Mouse (Mus musculus): ENCODE results near the gene Cfap99.

The Cfap99 gene

GRCm38 (mm10) chr5:34269921-34270465, 18.4 kb upstream of the Cfap99 start:
- no peaks in the 10 kb centered on the region for H3K27me3 ChIP-seq (ENCODE audit: control insufficient read depth, insufficient read depth, low read length, poor library complexity, severe bottlenecking)
- H3K36me3 ChIP-seq (ENCODE audit: control insufficient read depth, insufficient read depth, low read length, poor library complexity, severe bottlenecking) = no peaks in the 10 kb centered on the region
- no peak for DNase-seq (ENCODE audit: low read depth, low spot score)

- Histone ChIP-seq H3K36me3 (ENCODE audit: control insufficient read depth, insufficient read depth, low read length, poor library complexity, severe bottlenecking) (no peaks in the 10 kb centered on the region), H3K27me3 (ENCODE audit: control insufficient read depth, insufficient read depth, low read length, poor library complexity, severe bottlenecking) (no peaks in the 10 kb centered on the region)
- DNase-seq (ENCODE audit: low read depth, low spot score) = peak; percentile 71
These were observed 16.7 kb upstream of the Cfap99 start for GRCm38 (mm10) chr5:34271743-34272142.

- Histone ChIP-seq H3K36me3 (ENCODE audit: control insufficient read depth, insufficient read depth, low read length, poor library complexity, severe bottlenecking) (no peaks in the 10 kb centered on the region), H3K27me3 (ENCODE audit: control insufficient read depth, insufficient read depth, low read length, poor library complexity, severe bottlenecking) (no peaks in the 10 kb centered on the region)
- DNase-seq (ENCODE audit: low read depth, low spot score) = no peak
These were observed 15.1 kb upstream of the Cfap99 start for GRCm38 (mm10) chr5:34273251-34273681.

- Histone ChIP-seq H3K36me3 (ENCODE audit: control insufficient read depth, insufficient read depth, low read length, poor library complexity, severe bottlenecking) (no peaks in the 10 kb centered on the region), H3K27me3 (ENCODE audit: control insufficient read depth, insufficient read depth, low read length, poor library complexity, severe bottlenecking) (no peaks in the 10 kb centered on the region)
- no peak for DNase-seq (ENCODE audit: low read depth, low spot score)
These were observed 14.1 kb upstream of the Cfap99 start for GRCm38 (mm10) chr5:34274268-34274667.

- DNase-seq (ENCODE audit: low read depth, low spot score) = no peak
- H3K27me3 ChIP-seq (ENCODE audit: control insufficient read depth, insufficient read depth, low read length, poor library complexity, severe bottlenecking) = no peaks in the 10 kb centered on the region
- H3K36me3 ChIP-seq (ENCODE audit: control insufficient read depth, insufficient read depth, low read length, poor library complexity, severe bottlenecking) = no peaks in the 10 kb centered on the region
These were observed 13.6 kb upstream of the Cfap99 start for GRCm38 (mm10) chr5:34274676-34275293.

GRCm38 (mm10) chr5:34276191-34276590, 12.2 kb upstream of the Cfap99 start:
- Histone ChIP-seq H3K36me3 (ENCODE audit: control insufficient read depth, insufficient read depth, low read length, poor library complexity, severe bottlenecking) (no peaks in the 10 kb centered on the region), H3K27me3 (ENCODE audit: control insufficient read depth, insufficient read depth, low read length, poor library complexity, severe bottlenecking) (no peaks in the 10 kb centered on the region)
- no peak for DNase-seq (ENCODE audit: low read depth, low spot score)

- no peak for DNase-seq (ENCODE audit: low read depth, low spot score)
- H3K36me3 ChIP-seq (ENCODE audit: control insufficient read depth, insufficient read depth, low read length, poor library complexity, severe bottlenecking) = no peaks in the 10 kb centered on the region
- H3K27me3 ChIP-seq (ENCODE audit: control insufficient read depth, insufficient read depth, low read length, poor library complexity, severe bottlenecking) = no peaks in the 10 kb centered on the region
These were observed 11.7 kb upstream of the Cfap99 start for GRCm38 (mm10) chr5:34276746-34277145.

GRCm38 (mm10) chr5:34278058-34278457, 10.3 kb upstream of the Cfap99 start:
- Histone ChIP-seq H3K27me3 (ENCODE audit: control insufficient read depth, insufficient read depth, low read length, poor library complexity, severe bottlenecking) (no peaks in the 10 kb centered on the region), H3K36me3 (ENCODE audit: control insufficient read depth, insufficient read depth, low read length, poor library complexity, severe bottlenecking) (no peaks in the 10 kb centered on the region)
- DNase-seq (ENCODE audit: low read depth, low spot score) = no peak

GRCm38 (mm10) chr5:34279214-34279613, 9.2 kb upstream of the Cfap99 start:
- DNase-seq (ENCODE audit: low read depth, low spot score) = no peak
- Histone ChIP-seq H3K36me3 (ENCODE audit: control insufficient read depth, insufficient read depth, low read length, poor library complexity, severe bottlenecking) (no peaks in the 10 kb centered on the region), H3K27me3 (ENCODE audit: control insufficient read depth, insufficient read depth, low read length, poor library complexity, severe bottlenecking) (no peaks in the 10 kb centered on the region)

- no peaks in the 10 kb centered on the region for H3K27me3 ChIP-seq (ENCODE audit: control insufficient read depth, insufficient read depth, low read length, poor library complexity, severe bottlenecking)
- no peak for DNase-seq (ENCODE audit: low read depth, low spot score)
- H3K36me3 ChIP-seq (ENCODE audit: control insufficient read depth, insufficient read depth, low read length, poor library complexity, severe bottlenecking) = no peaks in the 10 kb centered on the region
These were observed 7.4 kb upstream of the Cfap99 start for GRCm38 (mm10) chr5:34280976-34281375.

GRCm38 (mm10) chr5:34283355-34283754, 5.0 kb upstream of the Cfap99 start:
- no peaks in the 10 kb centered on the region for H3K36me3 ChIP-seq (ENCODE audit: control insufficient read depth, insufficient read depth, low read length, poor library complexity, severe bottlenecking)
- H3K27me3 ChIP-seq (ENCODE audit: control insufficient read depth, insufficient read depth, low read length, poor library complexity, severe bottlenecking) = no peaks in the 10 kb centered on the region
- no peak for DNase-seq (ENCODE audit: low read depth, low spot score)

GRCm38 (mm10) chr5:34284156-34284750, 4.1 kb upstream of the Cfap99 start:
- no peaks in the 10 kb centered on the region for H3K27me3 ChIP-seq (ENCODE audit: control insufficient read depth, insufficient read depth, low read length, poor library complexity, severe bottlenecking)
- no peaks in the 10 kb centered on the region for H3K36me3 ChIP-seq (ENCODE audit: control insufficient read depth, insufficient read depth, low read length, poor library complexity, severe bottlenecking)
- no peak for DNase-seq (ENCODE audit: low read depth, low spot score)

GRCm38 (mm10) chr5:34285285-34285684, 3.1 kb upstream of the Cfap99 start:
- DNase-seq (ENCODE audit: low read depth, low spot score) = no peak
- Histone ChIP-seq H3K27me3 (ENCODE audit: control insufficient read depth, insufficient read depth, low read length, poor library complexity, severe bottlenecking) (no peaks in the 10 kb centered on the region), H3K36me3 (ENCODE audit: control insufficient read depth, insufficient read depth, low read length, poor library complexity, severe bottlenecking) (no peaks in the 10 kb centered on the region)

GRCm38 (mm10) chr5:34286516-34286915, 1.9 kb upstream of the Cfap99 start:
- no peaks in the 10 kb centered on the region for H3K27me3 ChIP-seq (ENCODE audit: control insufficient read depth, insufficient read depth, low read length, poor library complexity, severe bottlenecking)
- no peaks in the 10 kb centered on the region for H3K36me3 ChIP-seq (ENCODE audit: control insufficient read depth, insufficient read depth, low read length, poor library complexity, severe bottlenecking)
- no peak for DNase-seq (ENCODE audit: low read depth, low spot score)

- Histone ChIP-seq H3K36me3 (ENCODE audit: control insufficient read depth, insufficient read depth, low read length, poor library complexity, severe bottlenecking) (no peaks in the 10 kb centered on the region), H3K27me3 (ENCODE audit: control insufficient read depth, insufficient read depth, low read length, poor library complexity, severe bottlenecking) (no peaks in the 10 kb centered on the region)
- no peak for DNase-seq (ENCODE audit: low read depth, low spot score)
These were observed 1.2 kb upstream of the Cfap99 start for GRCm38 (mm10) chr5:34287001-34287837.

Data from splenic B cell, adult 2 months (primary cell).